Mouse (Mus musculus) testis, adult 2 months (tissue): ENCODE results near the gene Heg1.

Source experiments
- CTCF ChIP-seq: fragments of 200-500 bp; IDR thresholded peaks from 2 replicates; pipeline ENCODE4 v1.5.1; 2012; ENCODE audit warnings: low read depth, mild to moderate bottlenecking, inconsistent platforms, low read length, moderate library complexity; ENCODE audit not compliant: control insufficient read depth, insufficient read depth, insufficient replicate concordance
- POLR2A ChIP-seq: fragments of 200-500 bp; IDR thresholded peaks from 2 replicates; pipeline ENCODE4 v1.6.1; 2012; ENCODE audit warnings: low read depth, mild to moderate bottlenecking, inconsistent platforms, low read length, moderate library complexity; ENCODE audit not compliant: control insufficient read depth

DNA sequence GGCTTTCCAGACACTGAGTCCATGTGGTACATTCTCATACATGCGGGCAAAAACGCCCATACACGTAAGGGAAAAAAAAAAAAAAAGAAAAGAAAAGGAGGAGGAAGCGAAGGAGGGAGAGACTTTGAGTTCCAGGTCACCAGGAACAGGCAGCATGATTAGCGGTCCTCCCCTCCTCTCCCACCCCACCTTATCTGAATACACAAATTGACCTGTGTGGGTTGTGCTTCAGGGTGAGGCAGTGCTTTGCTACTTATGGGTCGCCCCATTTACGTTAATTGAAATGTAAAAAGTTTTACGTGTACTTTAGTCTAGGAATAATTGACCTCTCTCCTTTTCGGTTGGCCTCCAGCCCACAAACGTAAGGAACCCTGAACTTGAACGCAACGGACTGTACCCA, 82.1 kb downstream of the Heg1 start:
- TF ChIP-seq CTCF (no peak), POLR2A (no peak)
